Mouse (Mus musculus) midbrain, postnatal 0 days (tissue): Measurements from ENCODE around the gene Dbp. TPM values are rescaled to one million over a fixed set of nuclear protein-coding genes. Genes with fewer than 3 reads are reported as not detected.

Experiments
- ATAC-seq: fragments of 200-750 bp; cut with Nextera tagmentation; 2 replicates; pipeline ENCODE4 v1.8.0; 2017; ENCODE audit warnings: moderate number of reproducible peaks, mild to moderate bottlenecking, moderate TSS enrichment, moderate library complexity; ENCODE audit not compliant: low FRiP score
- DNase-seq: peaks from one replicate; pipeline ENCODE4 v3.0.0-alpha.2; 2015; ENCODE audit warnings: low spot score
- H3K27ac ChIP-seq: fragments of 300-500 bp; sonication (generic); 2 replicates; pipeline ENCODE4 v1.5.1; 2014; ENCODE audit warnings: low read depth, mild to moderate bottlenecking, low read length, mixed read lengths
- H3K27me3 ChIP-seq: fragments of 300-500 bp; sonication (generic); 2 replicates; pipeline ENCODE4 v1.6.1; 2014; ENCODE audit warnings: low read length, control low read depth, mixed read lengths; ENCODE audit not compliant: insufficient read depth
- H3K36me3 ChIP-seq: fragments of 300-500 bp; sonication (generic); 2 replicates; pipeline ENCODE4 v1.6.1; 2014; ENCODE audit warnings: low read length, control low read depth, mixed read lengths; ENCODE audit not compliant: insufficient read depth
- H3K4me1 ChIP-seq: fragments of 300-500 bp; sonication (generic); 2 replicates; pipeline ENCODE4 v1.6.1; 2014; ENCODE audit warnings: mild to moderate bottlenecking, control low read depth, antibody characterized with exemption, low read length, mixed read lengths; ENCODE audit not compliant: insufficient read depth
- H3K4me2 ChIP-seq: fragments of 300-500 bp; sonication (generic); 2 replicates; pipeline ENCODE4 v1.6.1; 2014; ENCODE audit warnings: low read depth, mild to moderate bottlenecking, low read length, mixed read lengths; ENCODE audit not compliant: poor library complexity, severe bottlenecking
- H3K4me3 ChIP-seq: fragments of 300-500 bp; sonication (generic); 2 replicates; pipeline ENCODE4 v1.5.1; 2014; ENCODE audit warnings: low read depth, mild to moderate bottlenecking, low read length, moderate library complexity
- H3K9ac ChIP-seq: fragments of 300-500 bp; sonication (generic); replicated peaks from 2 replicates; pipeline ENCODE4 v1.6.1; 2014; ENCODE audit warnings: mild to moderate bottlenecking, low read length, moderate library complexity, mixed read lengths; ENCODE audit not compliant: poor library complexity, severe bottlenecking
- H3K9me3 ChIP-seq: fragments of 300-500 bp; sonication (generic); 2 replicates; pipeline ENCODE4 v1.6.1; 2016; ENCODE audit warnings: low read length, control low read depth
- CTCF ChIP-seq: IDR thresholded peaks from 2 replicates; pipeline ENCODE4 v1.5.1; 2016; ENCODE audit warnings: antibody characterized with exemption, mild to moderate bottlenecking
- WGBS: fragments of 180-500 bp; shearing (Covaris S2); extraction: QIAGEN DNeasy Blood & Tissue Kit; methylation state at CpG from one replicate; pipeline ENCODE4 v1.1.7; 2014; 5-methylcytosine and 5-hydroxymethylcytosine counted together
- polyA plus RNA-seq: library from polyadenylated mRNA; unstranded; fragments of >200 nt; fragmentation: Nextera tagmentation; extraction: Ambion mirVana; gene quantifications from 2 replicates; pipeline ENCODE4 v1.2.1, GENCODE M21; 2015
- total RNA-seq: library from RNA; depleted of rRNA; stranded (reverse); fragments of >200 nt; gene quantifications from 2 replicates; pipeline ENCODE4 v1.2.3, GENCODE M21; 2014

Gene Dbp
- total and polyA plus RNA-seq, 2 experiments from 2014 or later, result 4.6 to 9.6 TPM

GRCm38 (mm10) chr7:45692364-45692763 lies 12.5 kb upstream of the Dbp start:
- no peaks in the 10 kb centered on the region for H3K27me3 ChIP-seq
- no peak for ATAC-seq
- DNase-seq, result no peak
- no peak for TF ChIP-seq CTCF
- no peaks in the 10 kb centered on the region for H3K4me1 ChIP-seq
- no peaks in the 10 kb centered on the region for H3K36me3 ChIP-seq
- H3K9ac ChIP-seq, result no peak overlapping the region
- H3K4me2 ChIP-seq, result no peak overlapping the region
- H3K4me3 ChIP-seq, result no peak overlapping the region
- no peaks in the 10 kb centered on the region for H3K9me3 ChIP-seq
- WGBS, result 77% methylated on average over 2 of the region's 2 CpGs
- no peak overlapping the region for H3K27ac ChIP-seq

- WGBS, result 92% methylated on average over 50 of the region's 50 CpGs
- H3K27ac ChIP-seq, result no peak within 1 kb of the TSS
- H3K9me3 ChIP-seq, result no peaks in the 10 kb centered on the region
- no peak within 1 kb of the TSS for H3K4me3 ChIP-seq
- H3K4me2 ChIP-seq, result no peak within 1 kb of the TSS
- DNase-seq (no peak), ATAC-seq (no peak)
- peaks cover 8% of the 10 kb centered on the region; the same call in 1 of the 2 replicates for H3K4me1 ChIP-seq
- H3K9ac ChIP-seq, result no peak within 1 kb of the TSS
- no peaks in the 10 kb centered on the region for H3K36me3 ChIP-seq
- TF ChIP-seq CTCF, result no peak
- H3K27me3 ChIP-seq, result no peaks in the 10 kb centered on the region
These were observed 10.8 kb upstream of the Dbp start, which contains the start of gene Sec1 for GRCm38 (mm10) chr7:45693921-45694591. Gene Sec1 (minus strand): TSS chr7:45694402.

- H3K27me3 ChIP-seq, result no peaks in the 10 kb centered on the region
- no peaks in the 10 kb centered on the region for H3K36me3 ChIP-seq
- DNase-seq (no peak), ATAC-seq (no peak)
- WGBS, result 16% methylated on average over 6 of the region's 6 CpGs
- H3K4me1 ChIP-seq, result peaks cover 8% of the 10 kb centered on the region; the same call in 1 of the 2 replicates
- H3K4me2 ChIP-seq, result no peak overlapping the region
- no peak for TF ChIP-seq CTCF
- no peaks in the 10 kb centered on the region for H3K9me3 ChIP-seq
- no peak overlapping the region for H3K4me3 ChIP-seq
- H3K9ac ChIP-seq, result no peak overlapping the region
- H3K27ac ChIP-seq, result no peak overlapping the region
These were observed 9.8 kb upstream of the Dbp start for GRCm38 (mm10) chr7:45695098-45695497.

- no peaks in the 10 kb centered on the region for H3K27me3 ChIP-seq
- H3K9ac ChIP-seq, result no peak overlapping the region
- H3K27ac ChIP-seq, result peak overlapping the region; percentile 95; the same call in 1 of the 2 replicates
- H3K36me3 ChIP-seq, result no peaks in the 10 kb centered on the region
- TF ChIP-seq CTCF, result no peak
- ATAC-seq (no peak), DNase-seq (no peak)
- no peak overlapping the region for H3K4me2 ChIP-seq
- H3K9me3 ChIP-seq, result no peaks in the 10 kb centered on the region
- H3K4me3 ChIP-seq, result no peak overlapping the region
- 84% methylated on average over 3 of the region's 7 CpGs for WGBS
- H3K4me1 ChIP-seq, result peaks cover 12% of the 10 kb centered on the region
These were observed 7.0 kb upstream of the Dbp start for GRCm38 (mm10) chr7:45697894-45698293.

GRCm38 (mm10) chr7:45699523-45700141 lies 5.3 kb upstream of the Dbp start, which contains the start of gene Car11:
Gene Car11 (plus strand): TSS chr7:45699843.
- Histone ChIP-seq H3K4me1 (peaks cover 14% of the 10 kb centered on the region), H3K9me3 (no peaks in the 10 kb centered on the region), H3K36me3 (no peaks in the 10 kb centered on the region), H3K4me2 (peak within 1 kb of the TSS; percentile 94), H3K9ac (peak within 1 kb of the TSS; percentile 80), H3K27me3 (no peaks in the 10 kb centered on the region), H3K27ac (peak within 1 kb of the TSS; percentile 95), H3K4me3 (peak within 1 kb of the TSS; percentile 56)
- ATAC-seq (peak; percentile 10; the same call in 1 of the 2 replicates), DNase-seq (peak; percentile 48)
- no peak for TF ChIP-seq CTCF
- under 1% methylated on average over 35 of the region's 36 CpGs for WGBS
